Mouse (Mus musculus) ES-E14 (cell line): Measurements from ENCODE around the gene Gli3.

Source experiments
- HCFC1 ChIP-seq: IDR thresholded peaks from 2 replicates; pipeline ENCODE4 v1.6.1; 2012; ENCODE audit warnings: low read length, inconsistent platforms, borderline replicate concordance; ENCODE audit not compliant: insufficient read depth
- ZC3H11A ChIP-seq: IDR thresholded peaks from 2 replicates; pipeline ENCODE4 v1.6.1; 2012; ENCODE audit warnings: low read depth, mild to moderate bottlenecking, inconsistent platforms, low read length, borderline replicate concordance

GRCm38 (mm10) chr13:15681530-15681929, 218.5 kb downstream of the Gli3 start:
- TF ChIP-seq HCFC1 (no peak), ZC3H11A (no peak)
